ENCODE assay signal across 22 mouse cellular contexts in the genomic region with DNA sequence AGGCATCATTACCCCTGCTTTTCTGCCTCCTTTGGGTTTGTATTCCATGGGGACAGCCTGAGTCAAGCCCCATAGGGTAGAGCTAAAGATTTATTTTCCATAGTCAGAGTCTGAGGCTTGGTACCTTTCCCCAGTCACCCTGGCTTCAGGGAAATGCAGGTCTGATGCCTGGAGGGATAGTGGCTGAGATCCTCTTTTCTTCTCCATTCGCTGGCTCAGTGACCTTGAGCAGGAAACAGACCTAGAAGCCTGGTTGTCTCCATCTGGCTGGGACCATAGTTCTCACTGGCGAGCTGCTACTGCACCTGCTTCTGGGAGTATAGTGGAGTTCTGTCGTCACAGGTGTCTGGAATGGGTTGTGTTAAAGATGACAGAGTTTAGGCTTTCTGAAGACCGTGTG.
"Had no signal": no experiment of that assay in that cellular context is flagged by ENCODE, and none has a peak within 500 bp of the region (broad histone marks: within the 10 kb centered on the region; RNA-seq: fewer than 3 reads in every experiment).

No protein-coding gene starts in this region.

- H3K4me3 ChIP-seq: layer of hippocampus, adult 2 months; lung, embryonic 15.5 days; megakaryocyte, embryonic 14.5 days; midbrain, embryonic 10.5 days; neural tube, embryonic 12.5 days; neural tube, embryonic 15.5 days had no signal

- H3K4me2 ChIP-seq: lung, embryonic 15.5 days; neural tube, embryonic 12.5 days; neural tube, embryonic 15.5 days had no signal

- H3K27ac ChIP-seq: kidney, postnatal 0 days; layer of hippocampus, adult 2 months; lung, embryonic 15.5 days; midbrain, embryonic 10.5 days; neural tube, embryonic 12.5 days; neural tube, embryonic 15.5 days; stomach, postnatal 0 days had no signal

- H3K36me3 ChIP-seq: lung, embryonic 15.5 days; midbrain, embryonic 10.5 days; neural tube, embryonic 12.5 days; neural tube, embryonic 15.5 days had no signal

- ATAC-seq: intestine, postnatal 0 days had no signal

- DNase-seq: kidney, adult 2 months; kidney, postnatal 25 days; layer of hippocampus, adult 9-11 months; lung, adult 18-20 months; lung, postnatal 10 days; lung, postnatal 36 days; midbrain, embryonic 14.5 days; right cerebral cortex, adult 18-20 months; right cerebral cortex, postnatal 14 days; right cerebral cortex, postnatal 4 days; thymus, adult 2 months; thymus, postnatal 14 days; thymus, postnatal 4 days had no signal

- H3K27me3 ChIP-seq: lung, embryonic 15.5 days; megakaryocyte, embryonic 14.5 days; neural tube, embryonic 12.5 days; neural tube, embryonic 15.5 days had no signal

- H3K9ac ChIP-seq: lung, embryonic 15.5 days; neural tube, embryonic 12.5 days; neural tube, embryonic 15.5 days had no signal

- H3K4me1 ChIP-seq: lung, embryonic 15.5 days; megakaryocyte, embryonic 14.5 days; midbrain, embryonic 10.5 days; neural tube, embryonic 12.5 days; neural tube, embryonic 15.5 days had no signal

- H3K9me3 ChIP-seq: lung, embryonic 15.5 days; midbrain, embryonic 10.5 days; neural tube, embryonic 12.5 days; neural tube, embryonic 15.5 days had no signal
